Mouse (Mus musculus) heart, adult 2 months (tissue): ENCODE data around the gene Sdhd. TPM values are rescaled to one million over a fixed set of nuclear protein-coding genes. Genes with fewer than 3 reads are reported as not detected.
A peak's percentile ranks its signal among the peaks of the same experiment; 100 is the strongest.

Experiments used
- DNase-seq, 2 experiments: peaks; one replicate each; pipeline ENCODE4 v3.0.0; 2021
- H3K27ac ChIP-seq: fragments of 200-600 bp; 2 replicates; pipeline ENCODE4 v1.8.1; 2022
- H3K27me3 ChIP-seq: fragments of 200-500 bp; 2 replicates; pipeline ENCODE4 v1.6.1; 2012; ENCODE audit warnings: mild to moderate bottlenecking, low read length, inconsistent platforms, mixed read lengths; ENCODE audit not compliant: control insufficient read depth, insufficient read depth
- H3K36me3 ChIP-seq: fragments of 200-500 bp; 2 replicates; pipeline ENCODE4 v1.6.1; 2012; ENCODE audit warnings: low read length, inconsistent platforms; ENCODE audit not compliant: control insufficient read depth, insufficient read depth
- H3K4me1 ChIP-seq: fragments of 200-500 bp; 2 replicates; pipeline ENCODE4 v1.6.1; 2011; ENCODE audit warnings: low read length; ENCODE audit not compliant: control insufficient read depth, insufficient read depth
- H3K4me3 ChIP-seq: fragments of 200-600 bp; 2 replicates; pipeline ENCODE4 v1.8.1; 2022
- H3K79me2 ChIP-seq: fragments of 200-500 bp; replicated peaks from 2 replicates; pipeline ENCODE4 v1.6.1; 2012; ENCODE audit warnings: mild to moderate bottlenecking, inconsistent platforms, low read length, moderate library complexity, mixed read lengths; ENCODE audit not compliant: control insufficient read depth, insufficient read depth
- H3K9ac ChIP-seq: fragments of 200-500 bp; 2 replicates; pipeline ENCODE4 v1.6.1; 2012; ENCODE audit warnings: low read depth, mild to moderate bottlenecking, control low read depth, inconsistent platforms, low read length, mixed read lengths
- CTCF ChIP-seq: fragments of 200-600 bp; IDR thresholded peaks from 2 replicates; pipeline ENCODE4 v1.8.1; 2022; ENCODE audit warnings: antibody characterized with exemption, mild to moderate bottlenecking, moderate library complexity
- EP300 ChIP-seq: fragments of 200-500 bp; IDR thresholded peaks from 2 replicates; pipeline ENCODE4 v1.6.1; 2011; ENCODE audit warnings: low read depth, low read length, control low read depth; ENCODE audit not compliant: insufficient read depth
- POLR2A ChIP-seq: fragments of 200-500 bp; IDR thresholded peaks from 2 replicates; pipeline ENCODE4 v1.6.1; 2011; ENCODE audit warnings: mild to moderate bottlenecking, low read depth, low read length, control low read depth; ENCODE audit not compliant: insufficient read depth
- WGBS: fragments of 180-500 bp; shearing (Covaris S2); methylation state at CpG from one replicate; pipeline ENCODE4 v1.1.7; 2018; 5-methylcytosine and 5-hydroxymethylcytosine counted together
- intact Hi-C: fragments of 180-260 bp; cut with DNase I; formaldehyde crosslinking; loops from one replicate; pipeline ENCODE4 v1.15.1; 2025
- polyA plus RNA-seq: library from polyadenylated mRNA; depleted of rRNA; stranded (reverse); fragments of >200 nt; gene quantifications from 2 replicates; pipeline ENCODE4 v1.2.3, GENCODE M21; 2012
- total RNA-seq, 2 experiments: library from RNA; stranded (reverse); gene quantifications; 2 replicates each; pipeline ENCODE4 v1.2.3; 2021

The Sdhd gene
- total and polyA plus RNA-seq, 3 experiments = 593 to 722 (median 673) TPM

DNA sequence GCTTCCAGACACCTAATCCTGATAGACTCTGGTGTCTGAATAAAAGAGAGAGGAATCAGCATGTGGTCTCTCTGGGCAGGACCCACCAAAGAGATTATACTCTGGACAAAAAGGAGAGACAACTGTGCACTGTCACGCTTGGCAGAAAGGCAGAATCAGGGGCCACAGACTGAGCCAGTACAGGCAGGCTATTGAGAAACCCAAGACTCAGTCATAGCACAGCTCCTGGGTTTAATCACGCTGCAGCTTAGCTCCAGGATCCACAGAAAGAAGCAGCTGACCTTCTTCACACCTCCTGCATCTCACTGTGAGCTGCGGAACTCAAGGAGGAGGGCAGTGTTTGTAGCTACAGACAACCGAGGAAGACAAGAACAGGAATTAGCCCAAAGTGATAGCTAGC lies 23.2 kb downstream of the Sdhd start:
- no peaks in the 10 kb centered on the region for H3K79me2 ChIP-seq
- intact Hi-C loops = no loop called here
- 33% methylated on average over 4 of the region's 4 CpGs for WGBS
- H3K4me3 ChIP-seq = no peak overlapping the region
- no peaks in the 10 kb centered on the region for H3K27me3 ChIP-seq
- TF ChIP-seq POLR2A (no peak), EP300 (no peak), CTCF (no peak)
- no peaks in the 10 kb centered on the region for H3K36me3 ChIP-seq
- DNase-seq = no peak
- H3K27ac ChIP-seq = no peak overlapping the region
- H3K4me1 ChIP-seq = no peaks in the 10 kb centered on the region
- no peak overlapping the region for H3K9ac ChIP-seq

DNA sequence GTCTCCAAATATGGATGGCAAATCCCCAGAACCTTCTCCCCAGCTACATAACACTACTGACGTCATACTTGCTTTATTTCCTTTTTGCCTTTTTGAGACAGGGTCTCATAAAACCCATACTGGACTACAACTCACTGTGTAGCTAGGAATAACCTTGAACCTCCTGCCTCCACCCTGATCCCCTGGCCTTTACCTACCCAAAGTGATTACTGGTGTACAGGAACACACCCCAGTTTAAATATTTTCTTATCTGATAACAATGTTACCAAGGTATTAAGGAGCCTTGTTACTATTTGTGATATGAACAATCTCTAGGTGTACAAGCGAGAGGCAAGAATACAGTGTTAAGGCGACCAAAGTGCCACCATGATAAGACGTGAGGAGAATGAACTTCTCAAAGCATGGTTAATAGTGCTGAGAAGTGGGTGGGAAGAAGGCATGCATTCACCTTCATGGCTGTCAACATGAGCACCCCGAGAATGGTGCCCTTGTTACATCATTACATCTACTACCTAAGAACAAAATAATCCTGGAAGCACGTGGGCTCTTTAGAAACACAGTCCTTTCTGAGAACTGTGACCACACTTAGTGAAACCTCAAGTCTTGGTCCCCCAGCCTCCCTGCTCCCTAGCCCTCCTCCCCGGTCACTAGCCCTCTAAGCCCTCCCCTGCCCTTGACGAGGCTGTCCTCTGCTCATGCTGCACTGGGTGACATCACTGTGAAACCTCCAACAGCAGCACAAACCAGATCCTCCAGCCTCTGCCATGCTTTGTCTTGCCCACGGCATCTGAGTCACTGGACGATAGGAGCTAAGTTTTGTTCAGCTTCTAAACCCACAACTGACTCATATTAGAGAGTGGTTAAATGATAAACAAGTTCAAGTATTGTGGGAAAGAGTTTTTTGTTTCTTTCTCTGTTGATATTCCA lies 33.8 kb downstream of the Sdhd start:
- intact Hi-C loops = no loop called here
- no peak overlapping the region for H3K9ac ChIP-seq
- no peaks in the 10 kb centered on the region for H3K79me2 ChIP-seq
- no peak overlapping the region for H3K27ac ChIP-seq
- TF ChIP-seq EP300 (no peak), POLR2A (no peak), CTCF (no peak)
- H3K27me3 ChIP-seq = no peaks in the 10 kb centered on the region
- H3K4me3 ChIP-seq = no peak overlapping the region
- H3K4me1 ChIP-seq = no peaks in the 10 kb centered on the region
- no peaks in the 10 kb centered on the region for H3K36me3 ChIP-seq
- 68% methylated on average over 10 of the region's 10 CpGs for WGBS
- no peak for DNase-seq

GRCm38 (mm10) chr9:50567881-50568280 lies 35.7 kb downstream of the Sdhd start:
- Histone ChIP-seq H3K36me3 (no peaks in the 10 kb centered on the region), H3K79me2 (no peaks in the 10 kb centered on the region), H3K27ac (no peak overlapping the region), H3K4me3 (no peak overlapping the region), H3K27me3 (no peaks in the 10 kb centered on the region), H3K9ac (no peak overlapping the region), H3K4me1 (no peaks in the 10 kb centered on the region)
- intact Hi-C loops = no loop called here
- 76% methylated on average over 2 of the region's 2 CpGs for WGBS
- TF ChIP-seq CTCF (no peak), EP300 (no peak), POLR2A (no peak)
- DNase-seq = no peak

DNA sequence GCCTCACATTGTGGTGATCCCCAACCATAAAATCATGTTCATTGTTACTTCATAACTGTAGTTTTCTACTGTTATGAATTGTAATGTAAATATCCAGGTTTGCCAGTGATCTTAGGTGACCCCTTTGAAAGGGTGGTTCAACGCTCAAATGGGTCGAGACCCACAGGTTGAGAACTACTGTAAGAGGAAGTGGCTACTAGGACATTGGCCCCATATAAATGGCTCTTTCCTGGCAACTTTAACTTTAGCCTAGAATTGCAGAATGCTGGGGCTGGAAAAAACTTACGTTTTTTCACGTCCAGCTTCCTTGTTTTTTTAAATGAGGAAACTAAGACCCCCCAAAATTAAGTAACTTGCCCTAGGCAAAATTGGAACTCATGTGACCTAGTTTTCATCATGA lies 36.2 kb downstream of the Sdhd start:
- WGBS = 76% methylated on average over 4 of the region's 4 CpGs

GRCm38 (mm10) chr9:50565940-50566339 lies 37.7 kb downstream of the Sdhd start:
- no peak for TF ChIP-seq CTCF
- no peak for TF ChIP-seq POLR2A
- no peak for TF ChIP-seq EP300
- WGBS = 45% methylated on average over 4 of the region's 4 CpGs
- no peaks in the 10 kb centered on the region for H3K4me1 ChIP-seq
- no peak overlapping the region for H3K9ac ChIP-seq
- intact Hi-C loops = no loop called here
- H3K27ac ChIP-seq = no peak overlapping the region
- no peaks in the 10 kb centered on the region for H3K79me2 ChIP-seq
- H3K27me3 ChIP-seq = no peaks in the 10 kb centered on the region
- no peak for DNase-seq
- no peak overlapping the region for H3K4me3 ChIP-seq
- no peaks in the 10 kb centered on the region for H3K36me3 ChIP-seq

More for the DNA sequence above, 36.2 kb downstream of the Sdhd start:
- Histone ChIP-seq H3K9ac (no peak overlapping the region), H3K4me1 (no peaks in the 10 kb centered on the region), H3K36me3 (no peaks in the 10 kb centered on the region), H3K27ac (no peak overlapping the region), H3K27me3 (no peaks in the 10 kb centered on the region), H3K79me2 (no peaks in the 10 kb centered on the region), H3K4me3 (no peak overlapping the region)
- TF ChIP-seq EP300 (no peak), POLR2A (no peak), CTCF (no peak)
- no peak for DNase-seq
- intact Hi-C loops = no loop called here

- no peaks in the 10 kb centered on the region for H3K4me1 ChIP-seq
- intact Hi-C loops = no loop called here
- WGBS = 59% methylated on average over 7 of the region's 7 CpGs
- H3K4me3 ChIP-seq = no peak overlapping the region
- no peak overlapping the region for H3K27ac ChIP-seq
- no peaks in the 10 kb centered on the region for H3K36me3 ChIP-seq
- H3K27me3 ChIP-seq = no peaks in the 10 kb centered on the region
- DNase-seq = peak in 1 of 2 experiments; percentile 32
- TF ChIP-seq CTCF (no peak), POLR2A (no peak), EP300 (no peak)
- no peak overlapping the region for H3K9ac ChIP-seq
- no peaks in the 10 kb centered on the region for H3K79me2 ChIP-seq
Measured at GRCm38 (mm10) chr9:50565173-50565572, 38.4 kb downstream of the Sdhd start.
